Mouse (Mus musculus) liver, postnatal 0 days (tissue): Measurements from ENCODE around the gene Pxdn. TPM values are rescaled to one million over a fixed set of nuclear protein-coding genes. Genes with fewer than 3 reads are reported as not detected.

Experiments used
- ATAC-seq: fragments of 200-750 bp; cut with Nextera tagmentation; 2 replicates; pipeline ENCODE4 v1.8.0; 2017; ENCODE audit warnings: mild to moderate bottlenecking, moderate library complexity
- DNase-seq: peaks from one replicate; pipeline ENCODE4 v3.0.0-alpha.2; 2016
- H3K27ac ChIP-seq: fragments of 300-500 bp; sonication (generic); 2 replicates; pipeline ENCODE4 v1.5.1; 2014; ENCODE audit warnings: antibody characterized with exemption, moderate library complexity, mild to moderate bottlenecking, low read depth
- H3K27me3 ChIP-seq: fragments of 300-500 bp; sonication (generic); 2 replicates; pipeline ENCODE4 v1.6.1; 2014; ENCODE audit warnings: low read length, control low read depth, mixed read lengths; ENCODE audit not compliant: insufficient read depth
- H3K36me3 ChIP-seq: fragments of 300-500 bp; sonication (generic); replicated peaks from 2 replicates; pipeline ENCODE4 v1.6.1; 2014; ENCODE audit warnings: mild to moderate bottlenecking, control low read depth, low read length, moderate library complexity, mixed read lengths; ENCODE audit not compliant: insufficient read depth
- H3K4me1 ChIP-seq: fragments of 300-500 bp; sonication (generic); 2 replicates; pipeline ENCODE4 v1.6.1; 2014; ENCODE audit warnings: antibody characterized with exemption, mild to moderate bottlenecking, control low read depth; ENCODE audit not compliant: insufficient read depth
- H3K4me2 ChIP-seq: fragments of 300-500 bp; sonication (generic); 2 replicates; pipeline ENCODE4 v1.6.1; 2014; ENCODE audit warnings: low read depth, mild to moderate bottlenecking, low read length, moderate library complexity, mixed read lengths
- H3K4me3 ChIP-seq: fragments of 300-500 bp; sonication (generic); 2 replicates; pipeline ENCODE4 v1.5.1; 2014; ENCODE audit warnings: low read depth, low read length
- H3K9ac ChIP-seq: fragments of 300-500 bp; sonication (generic); replicated peaks from 2 replicates; pipeline ENCODE4 v1.6.1; 2014; ENCODE audit warnings: mild to moderate bottlenecking, moderate library complexity
- H3K9me3 ChIP-seq: fragments of 300-500 bp; sonication (generic); 2 replicates; pipeline ENCODE4 v1.6.1; 2016; ENCODE audit warnings: mild to moderate bottlenecking, control low read depth, low read length, mixed read lengths
- CTCF ChIP-seq: sonication (generic); IDR thresholded peaks from 2 replicates; pipeline ENCODE4 v1.5.1; 2016; ENCODE audit warnings: antibody characterized with exemption, low read depth
- EP300 ChIP-seq: IDR thresholded peaks from 2 replicates; pipeline ENCODE4 v1.6.1; 2016; ENCODE audit warnings: antibody characterized with exemption, low read depth, mild to moderate bottlenecking
- WGBS: fragments of 180-500 bp; shearing (Covaris S2); extraction: QIAGEN DNeasy Blood & Tissue Kit; methylation state at CpG from one replicate; pipeline ENCODE4 v1.1.7; 2014; ENCODE audit not compliant: insufficient replicate concordance; 5-methylcytosine and 5-hydroxymethylcytosine counted together
- polyA plus RNA-seq: library from polyadenylated mRNA; unstranded; fragments of >200 nt; fragmentation: Nextera tagmentation; extraction: Ambion mirVana; gene quantifications from 2 replicates; pipeline ENCODE4 v1.2.1, GENCODE M21; 2015

Gene Pxdn
- polyA plus RNA-seq, 1 experiment from 2014 or later, result 4.9 TPM

- no peaks in the 10 kb centered on the region for H3K27me3 ChIP-seq
- WGBS, result 76% methylated on average over 6 of the region's 6 CpGs
- H3K4me1 ChIP-seq, result no peaks in the 10 kb centered on the region
- H3K9me3 ChIP-seq, result no peaks in the 10 kb centered on the region
- no peak overlapping the region for H3K4me2 ChIP-seq
- TF ChIP-seq EP300, result no peak
- no peak for TF ChIP-seq CTCF
- no peak for DNase-seq
- no peak overlapping the region for H3K27ac ChIP-seq
- H3K4me3 ChIP-seq, result no peak overlapping the region
- ATAC-seq, result no peak
- no peak overlapping the region for H3K9ac ChIP-seq
- H3K36me3 ChIP-seq, result no peaks in the 10 kb centered on the region
Measured at GRCm38 (mm10) chr12:29916807-29917206, 20.6 kb upstream of the Pxdn start.

GRCm38 (mm10) chr12:29920298-29920697 is 17.1 kb upstream of the Pxdn start:
- H3K4me1 ChIP-seq, result no peaks in the 10 kb centered on the region
- TF ChIP-seq EP300 (no peak), CTCF (no peak)
- no peak overlapping the region for H3K27ac ChIP-seq
- H3K4me3 ChIP-seq, result no peak overlapping the region
- no peaks in the 10 kb centered on the region for H3K27me3 ChIP-seq
- H3K9me3 ChIP-seq, result no peaks in the 10 kb centered on the region
- 73% methylated on average over 7 of the region's 7 CpGs for WGBS
- DNase-seq (no peak), ATAC-seq (no peak)
- no peak overlapping the region for H3K9ac ChIP-seq
- no peak overlapping the region for H3K4me2 ChIP-seq
- no peaks in the 10 kb centered on the region for H3K36me3 ChIP-seq

GRCm38 (mm10) chr12:29921481-29921880 is 15.9 kb upstream of the Pxdn start:
- Histone ChIP-seq H3K4me3 (no peak overlapping the region), H3K9ac (no peak overlapping the region), H3K4me1 (no peaks in the 10 kb centered on the region), H3K27me3 (no peaks in the 10 kb centered on the region), H3K27ac (no peak overlapping the region), H3K4me2 (no peak overlapping the region), H3K9me3 (no peaks in the 10 kb centered on the region), H3K36me3 (no peaks in the 10 kb centered on the region)
- DNase-seq (no peak), ATAC-seq (no peak)
- no peak for TF ChIP-seq CTCF
- no peak for TF ChIP-seq EP300
- WGBS, result 70% methylated on average over 11 of the region's 11 CpGs

GRCm38 (mm10) chr12:29926896-29927295 is 10.5 kb upstream of the Pxdn start:
- ATAC-seq (no peak), DNase-seq (peak; percentile 45)
- no peak overlapping the region for H3K9ac ChIP-seq
- WGBS, result 27% methylated on average over 3 of the region's 3 CpGs
- TF ChIP-seq CTCF, result peak; percentile 63
- no peak for TF ChIP-seq EP300
- H3K27ac ChIP-seq, result no peak overlapping the region
- no peak overlapping the region for H3K4me3 ChIP-seq
- no peaks in the 10 kb centered on the region for H3K4me1 ChIP-seq
- H3K36me3 ChIP-seq, result no peaks in the 10 kb centered on the region
- no peak overlapping the region for H3K4me2 ChIP-seq
- H3K27me3 ChIP-seq, result no peaks in the 10 kb centered on the region
- no peaks in the 10 kb centered on the region for H3K9me3 ChIP-seq

GRCm38 (mm10) chr12:29930591-29930990 is 6.8 kb upstream of the Pxdn start:
- DNase-seq (no peak), ATAC-seq (no peak)
- Histone ChIP-seq H3K36me3 (no peaks in the 10 kb centered on the region), H3K4me1 (no peaks in the 10 kb centered on the region), H3K4me3 (no peak overlapping the region), H3K9me3 (no peaks in the 10 kb centered on the region), H3K27me3 (no peaks in the 10 kb centered on the region), H3K27ac (no peak overlapping the region), H3K4me2 (no peak overlapping the region), H3K9ac (no peak overlapping the region)
- WGBS, result 44% methylated on average over 1 of the region's 1 CpGs
- TF ChIP-seq EP300, result no peak
- no peak for TF ChIP-seq CTCF

- DNase-seq (no peak), ATAC-seq (no peak)
- Histone ChIP-seq H3K4me2 (no peak overlapping the region), H3K9ac (no peak overlapping the region), H3K9me3 (no peaks in the 10 kb centered on the region), H3K4me3 (no peak overlapping the region), H3K27ac (no peak overlapping the region), H3K4me1 (no peaks in the 10 kb centered on the region), H3K36me3 (no peaks in the 10 kb centered on the region), H3K27me3 (peaks cover 3% of the 10 kb centered on the region; the same call in 1 of the 2 replicates)
- 80% methylated on average over 1 of the region's 1 CpGs for WGBS
- TF ChIP-seq CTCF (no peak), EP300 (no peak)
Measured at GRCm38 (mm10) chr12:29932951-29933350, 4.5 kb upstream of the Pxdn start.

- Histone ChIP-seq H3K4me1 (no peaks in the 10 kb centered on the region), H3K36me3 (no peaks in the 10 kb centered on the region), H3K4me3 (no peak overlapping the region), H3K27ac (no peak overlapping the region), H3K27me3 (peaks cover 9% of the 10 kb centered on the region), H3K9ac (no peak overlapping the region), H3K9me3 (no peaks in the 10 kb centered on the region), H3K4me2 (no peak overlapping the region)
- ATAC-seq (no peak), DNase-seq (no peak)
- WGBS, result 58% methylated on average over 2 of the region's 2 CpGs
- TF ChIP-seq EP300 (no peak), CTCF (no peak)
Measured at GRCm38 (mm10) chr12:29933501-29933900, 3.9 kb upstream of the Pxdn start.
